Mouse (Mus musculus): ENCODE measurements around the gene Folr1. TPM values are rescaled to one million over a fixed set of nuclear protein-coding genes. Genes with fewer than 3 reads are reported as not detected.

Gene Folr1
- polyA plus RNA-seq, 1 experiment = 1.6 TPM

DNA sequence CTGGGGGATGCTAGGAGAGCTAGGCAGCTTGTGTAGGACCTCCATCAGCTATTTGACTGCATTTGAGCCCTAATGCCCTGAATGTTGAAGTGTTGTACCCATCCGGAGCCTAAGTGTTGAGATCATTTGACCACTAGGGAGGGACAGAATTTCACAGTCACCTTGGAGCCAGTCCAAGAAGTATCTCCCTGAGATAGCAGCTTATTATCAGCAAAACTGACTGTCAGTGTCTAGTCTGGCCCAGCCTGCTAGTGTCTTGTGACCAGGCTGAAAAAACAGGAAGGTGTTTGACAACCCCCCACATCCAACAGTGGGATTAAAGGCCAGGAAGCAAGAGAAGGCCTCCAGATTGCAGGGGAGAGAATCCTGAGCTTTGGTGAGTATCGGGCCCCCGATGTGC is 708 bp upstream of the Folr1 start:
- peaks cover 37% of the 10 kb centered on the region for H3K4me1 ChIP-seq (ENCODE audit: control insufficient read depth, insufficient read depth, low read length)
- peak overlapping the region; percentile 34 for H3K4me3 ChIP-seq (ENCODE audit: insufficient read depth, low read length)

DNA sequence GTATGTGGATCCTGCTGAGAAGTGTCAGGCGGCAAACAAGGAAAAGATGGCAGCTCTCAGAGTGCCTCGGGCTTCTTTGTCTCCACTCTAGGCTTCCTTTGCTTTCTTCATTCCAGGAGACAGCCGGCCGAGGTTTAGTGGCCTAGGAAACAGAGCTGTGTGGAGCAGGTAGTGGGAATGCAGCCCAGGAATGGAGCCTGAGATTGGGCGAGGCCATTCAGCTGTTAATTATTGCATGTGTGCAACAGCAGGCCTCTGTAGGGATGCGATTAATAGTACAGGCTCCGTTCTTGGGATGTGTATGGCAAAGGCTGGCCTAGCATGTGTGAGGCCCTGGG is 1.5 kb downstream of the Folr1 start:
- TF ChIP-seq CTCF (IDR thresholded peaks at IDR 0.05; ENCODE audit: low read depth, low read length) (no peak), POLR2A (IDR thresholded peaks at IDR 0.05; ENCODE audit: borderline replicate concordance, low read depth, low read length) (no peak)
- no peak overlapping the region for H3K4me3 ChIP-seq (ENCODE audit: insufficient read depth, low read length)
- no peak overlapping the region for H3K27ac ChIP-seq (ENCODE audit: insufficient read depth, low read depth, low read length)
- H3K4me1 ChIP-seq (ENCODE audit: control insufficient read depth, insufficient read depth, low read length) = peaks cover 39% of the 10 kb centered on the region

More for the DNA sequence above, 708 bp upstream of the Folr1 start:
- H3K27ac ChIP-seq (ENCODE audit: insufficient read depth, low read depth, low read length) = peak overlapping the region; percentile 85
- TF ChIP-seq POLR2A (IDR thresholded peaks at IDR 0.05; ENCODE audit: borderline replicate concordance, low read depth, low read length) = no peak
- TF ChIP-seq CTCF (IDR thresholded peaks at IDR 0.05; ENCODE audit: low read depth, low read length) = no peak

DNA sequence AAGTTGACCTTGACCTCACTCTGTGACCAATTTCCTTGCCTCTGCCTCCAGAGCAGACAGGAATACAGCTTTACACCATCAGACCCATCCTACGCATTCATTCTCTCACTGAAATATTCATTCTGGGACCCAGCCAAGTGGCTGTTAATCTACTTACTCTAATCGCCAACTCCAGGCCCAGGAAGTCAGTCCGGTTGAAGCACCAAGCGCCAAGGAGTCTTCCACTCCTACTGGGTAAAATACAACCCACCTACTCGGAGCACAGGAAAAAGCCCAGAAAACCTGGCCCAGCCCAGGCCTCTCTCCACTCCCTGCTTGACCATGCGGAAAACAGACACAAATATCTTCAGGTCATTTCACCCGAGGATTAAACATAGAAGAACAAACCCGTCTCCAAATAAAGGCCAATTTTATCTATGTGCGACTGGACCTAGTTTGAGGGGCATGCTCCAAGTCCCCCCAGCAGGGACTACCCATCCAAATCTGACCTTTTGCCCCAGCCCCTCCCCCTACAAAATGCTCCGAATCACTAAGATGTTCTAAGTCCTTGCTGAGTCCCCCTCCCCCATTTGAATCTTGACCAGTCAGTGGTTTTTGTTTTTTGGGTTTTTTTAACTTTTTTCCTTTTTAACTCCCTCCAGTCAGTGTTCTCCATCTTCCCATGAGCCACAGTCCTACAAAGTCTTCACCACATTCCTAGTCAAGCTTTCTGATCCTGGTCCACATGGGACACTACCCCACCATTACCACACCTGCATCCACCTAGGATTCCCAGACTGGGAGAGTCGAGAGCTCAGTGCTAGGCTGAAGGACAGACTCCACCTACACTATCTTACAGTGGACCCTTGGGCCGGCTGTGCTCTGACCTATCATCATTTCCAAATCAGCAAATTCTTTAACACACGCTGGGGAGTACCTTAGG is 2.1 kb downstream of the Folr1 start:
- TF ChIP-seq POLR2A (IDR thresholded peaks at IDR 0.05; ENCODE audit: borderline replicate concordance, low read depth, low read length) = no peak
- no peak for TF ChIP-seq CTCF (IDR thresholded peaks at IDR 0.05; ENCODE audit: low read depth, low read length)
- peaks cover 44% of the 10 kb centered on the region for H3K4me1 ChIP-seq (ENCODE audit: control insufficient read depth, insufficient read depth, low read length)
- H3K27ac ChIP-seq (ENCODE audit: insufficient read depth, low read depth, low read length) = no peak overlapping the region
- no peak overlapping the region for H3K4me3 ChIP-seq (ENCODE audit: insufficient read depth, low read length)

DNA sequence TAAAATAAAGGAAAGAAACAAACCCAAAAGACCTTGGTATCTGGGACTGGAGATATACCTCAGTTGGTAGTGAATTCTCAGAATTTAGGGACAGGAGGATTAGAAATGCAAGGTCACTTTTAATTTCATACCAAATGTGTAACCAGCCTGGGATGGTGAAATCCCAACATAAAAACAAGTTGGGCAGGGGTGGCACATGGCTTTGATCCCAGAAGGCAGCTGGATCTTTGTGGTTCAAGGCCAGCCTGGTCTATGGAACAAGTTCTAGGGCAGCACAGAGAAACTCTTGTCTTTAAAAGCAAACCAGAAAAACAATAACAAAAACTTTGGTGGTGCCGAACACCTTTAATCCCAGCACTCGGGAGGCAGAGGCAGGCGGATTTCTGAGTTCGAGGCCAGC is 3.1 kb downstream of the Folr1 start:
- peaks cover 39% of the 10 kb centered on the region for H3K4me1 ChIP-seq (ENCODE audit: control insufficient read depth, insufficient read depth, low read length)
- no peak overlapping the region for H3K4me3 ChIP-seq (ENCODE audit: insufficient read depth, low read length)
- TF ChIP-seq CTCF (IDR thresholded peaks at IDR 0.05; ENCODE audit: low read depth, low read length) (no peak), POLR2A (IDR thresholded peaks at IDR 0.05; ENCODE audit: borderline replicate concordance, low read depth, low read length) (no peak)
- H3K27ac ChIP-seq (ENCODE audit: insufficient read depth, low read depth, low read length) = no peak overlapping the region

DNA sequence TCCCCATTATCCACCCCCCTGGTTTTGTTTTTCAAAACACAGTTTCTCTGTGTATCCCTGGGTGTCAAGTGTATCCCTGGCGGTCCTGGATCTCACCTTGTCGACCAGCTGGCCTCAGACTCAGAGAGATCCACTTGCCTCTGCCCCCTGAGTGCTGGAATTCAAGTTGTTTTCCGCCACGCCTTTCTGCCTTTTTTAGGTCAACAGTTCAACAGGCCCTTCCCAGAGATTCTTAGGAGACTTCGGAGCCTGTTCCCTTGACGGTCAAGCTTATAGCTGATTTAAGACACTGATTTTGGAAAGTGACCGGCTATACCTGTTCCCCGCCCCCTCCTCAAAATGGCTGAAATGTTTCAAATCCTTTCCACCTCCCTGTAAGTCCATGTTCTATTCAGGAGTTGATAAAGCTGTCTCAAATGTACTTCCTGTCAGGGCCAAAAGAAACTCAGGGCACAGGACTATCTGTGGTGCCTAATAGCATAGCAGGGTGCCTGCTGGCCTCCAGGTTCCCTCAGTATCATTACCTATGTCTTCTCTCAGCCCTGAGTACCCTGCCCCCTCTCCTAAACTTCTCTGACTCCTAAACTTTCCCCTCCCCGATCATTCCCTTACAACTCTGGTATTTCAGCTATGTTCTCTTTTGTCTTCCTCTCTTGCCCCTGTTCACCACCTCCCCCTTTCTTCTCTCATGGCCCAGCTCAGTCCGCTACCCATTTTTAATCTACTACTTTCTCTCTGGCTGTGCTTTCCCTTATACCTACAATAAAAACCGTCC is 3.9 kb downstream of the Folr1 start:
- Histone ChIP-seq H3K4me3 (ENCODE audit: insufficient read depth, low read length) (no peak overlapping the region), H3K4me1 (ENCODE audit: control insufficient read depth, insufficient read depth, low read length) (peaks cover 33% of the 10 kb centered on the region), H3K27ac (ENCODE audit: insufficient read depth, low read depth, low read length) (no peak overlapping the region)
- TF ChIP-seq CTCF (IDR thresholded peaks at IDR 0.05; ENCODE audit: low read depth, low read length) (no peak), POLR2A (IDR thresholded peaks at IDR 0.05; ENCODE audit: borderline replicate concordance, low read depth, low read length) (no peak)

DNA sequence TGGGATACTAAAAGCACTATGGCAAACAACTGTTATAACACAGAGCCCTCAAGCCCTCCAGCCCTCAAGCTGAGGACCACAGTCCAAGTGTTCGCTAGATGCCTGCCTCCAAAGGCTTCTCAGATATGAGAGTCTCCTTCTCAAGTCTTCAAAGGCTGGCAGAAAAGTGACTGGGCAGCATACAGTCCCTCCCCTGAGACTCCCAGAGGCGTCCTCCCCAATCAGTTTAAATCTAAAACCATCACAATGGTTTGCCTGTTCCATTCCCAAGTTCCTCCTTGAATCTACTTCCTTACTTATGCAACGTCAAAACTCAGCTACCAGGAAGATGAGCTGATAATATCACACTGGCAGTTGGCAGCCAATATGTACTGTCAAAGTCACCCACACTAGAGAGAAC is 7.2 kb downstream of the Folr1 start, which contains the start of gene Anapc15:
Anapc15 (plus strand) TSS at position 301 of the 400 bp plus-strand sequence.
- TF ChIP-seq CTCF (IDR thresholded peaks at IDR 0.05; ENCODE audit: low read depth, low read length) (no peak), POLR2A (IDR thresholded peaks at IDR 0.05; ENCODE audit: borderline replicate concordance, low read depth, low read length) (no peak)
- Histone ChIP-seq H3K4me1 (ENCODE audit: control insufficient read depth, insufficient read depth, low read length) (peaks cover 17% of the 10 kb centered on the region), H3K27ac (ENCODE audit: insufficient read depth, low read depth, low read length) (peak within 1 kb of the TSS; percentile 39), H3K4me3 (ENCODE audit: insufficient read depth, low read length) (no peak within 1 kb of the TSS)

DNA sequence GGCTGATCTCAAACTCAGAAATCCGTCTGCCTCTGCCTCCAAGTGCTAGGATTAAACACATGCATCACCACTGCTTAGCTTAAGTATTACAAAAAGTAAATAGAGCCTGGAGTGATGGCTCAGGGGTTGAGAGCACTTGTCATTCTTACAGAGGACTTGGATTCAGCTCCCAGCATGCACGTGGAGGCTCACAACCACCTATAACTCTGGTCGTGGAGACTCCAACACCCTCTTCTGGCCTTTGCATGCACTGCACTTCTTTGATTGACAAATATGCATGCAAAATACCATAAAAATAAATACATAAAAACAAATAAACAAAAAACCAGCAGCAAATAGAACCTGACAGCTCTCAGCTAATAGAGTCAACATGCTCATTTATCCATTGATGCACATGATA is 8.3 kb downstream of the Folr1 start:
- Histone ChIP-seq H3K27ac (ENCODE audit: insufficient read depth, low read depth, low read length) (no peak overlapping the region), H3K4me3 (ENCODE audit: insufficient read depth, low read length) (no peak overlapping the region), H3K4me1 (ENCODE audit: control insufficient read depth, insufficient read depth, low read length) (peaks cover 27% of the 10 kb centered on the region)
- TF ChIP-seq CTCF (IDR thresholded peaks at IDR 0.05; ENCODE audit: low read depth, low read length) (no peak), POLR2A (IDR thresholded peaks at IDR 0.05; ENCODE audit: borderline replicate concordance, low read depth, low read length) (no peak)

DNA sequence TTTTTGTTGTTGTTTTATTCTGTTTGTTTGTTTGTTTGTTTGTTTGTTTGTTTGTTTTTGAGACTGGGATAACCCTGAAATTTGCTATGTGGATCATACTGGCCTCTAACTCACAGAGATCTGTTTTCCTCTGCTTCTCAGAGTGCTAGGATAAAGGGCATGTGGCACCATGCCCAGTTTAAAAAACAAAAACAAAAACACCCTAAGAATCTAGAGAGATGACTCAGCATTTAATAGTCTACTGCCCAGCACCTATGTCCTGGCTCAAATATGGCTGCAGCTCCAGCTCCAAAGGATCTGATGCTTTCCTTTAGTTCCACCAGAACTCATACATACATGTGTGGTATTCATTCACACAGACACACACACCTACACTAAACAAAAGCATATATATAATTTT is 9.6 kb downstream of the Folr1 start:
- no peak overlapping the region for H3K4me3 ChIP-seq (ENCODE audit: insufficient read depth, low read length)
- TF ChIP-seq CTCF (IDR thresholded peaks at IDR 0.05; ENCODE audit: low read depth, low read length) (no peak), POLR2A (IDR thresholded peaks at IDR 0.05; ENCODE audit: borderline replicate concordance, low read depth, low read length) (no peak)
- no peak overlapping the region for H3K27ac ChIP-seq (ENCODE audit: insufficient read depth, low read depth, low read length)
- peaks cover 40% of the 10 kb centered on the region for H3K4me1 ChIP-seq (ENCODE audit: control insufficient read depth, insufficient read depth, low read length)

DNA sequence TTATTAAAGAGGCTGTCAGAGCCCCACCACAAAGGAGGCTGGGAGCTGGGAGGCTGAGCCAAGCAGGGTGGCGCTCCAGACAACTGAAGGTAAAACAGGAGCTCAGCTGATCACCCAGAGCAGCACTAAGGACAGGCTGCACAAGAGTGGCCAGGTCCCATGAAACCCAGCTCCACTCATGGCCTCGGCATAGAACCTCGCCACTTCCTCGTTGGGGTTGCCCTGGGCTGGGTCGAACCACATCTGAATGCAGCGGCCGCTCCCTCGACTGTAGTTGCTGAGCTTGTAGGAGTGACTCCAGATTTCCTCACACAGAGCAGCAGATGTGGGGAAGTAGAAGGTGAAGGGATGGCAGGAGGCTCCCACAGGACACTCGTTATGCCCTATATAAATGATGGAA is 12.2 kb downstream of the Folr1 start:
- Histone ChIP-seq H3K4me1 (ENCODE audit: control insufficient read depth, insufficient read depth, low read length) (peaks cover 45% of the 10 kb centered on the region), H3K4me3 (ENCODE audit: insufficient read depth, low read length) (no peak overlapping the region), H3K27ac (ENCODE audit: insufficient read depth, low read depth, low read length) (peak overlapping the region; percentile 68)
- TF ChIP-seq POLR2A (IDR thresholded peaks at IDR 0.05; ENCODE audit: borderline replicate concordance, low read depth, low read length) = no peak
- TF ChIP-seq CTCF (IDR thresholded peaks at IDR 0.05; ENCODE audit: low read depth, low read length) = no peak

DNA sequence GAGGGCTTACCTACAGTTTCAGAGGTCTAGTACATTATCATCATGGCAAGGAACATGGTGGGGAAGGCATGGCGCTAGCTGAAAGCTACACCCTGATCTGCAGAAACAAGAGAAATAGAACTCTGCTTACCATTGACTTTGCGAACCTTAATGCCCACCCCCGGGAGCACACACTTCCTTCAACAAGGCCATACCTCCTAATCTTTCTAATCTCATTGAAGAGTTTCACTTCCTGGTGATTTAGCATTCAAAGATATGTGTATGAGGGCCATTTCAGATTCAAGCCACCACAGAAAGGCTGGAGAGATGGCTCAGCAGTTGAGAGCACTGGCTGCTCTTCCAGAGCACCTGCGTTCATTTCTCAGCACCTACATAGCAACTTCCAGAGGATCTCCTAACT is 13.5 kb downstream of the Folr1 start, which contains the start of gene Folr2:
Folr2 (minus strand) TSS at position 101 of the 400 bp plus-strand sequence.
- peaks cover 52% of the 10 kb centered on the region for H3K4me1 ChIP-seq (ENCODE audit: control insufficient read depth, insufficient read depth, low read length)
- H3K27ac ChIP-seq (ENCODE audit: insufficient read depth, low read depth, low read length) = 0 out of 2 replicates have a peak within 1 kb of the TSS, but pooled peaks have one; percentile 68
- TF ChIP-seq POLR2A (IDR thresholded peaks at IDR 0.05; ENCODE audit: borderline replicate concordance, low read depth, low read length) (no peak), CTCF (IDR thresholded peaks at IDR 0.05; ENCODE audit: low read depth, low read length) (no peak)
- H3K4me3 ChIP-seq (ENCODE audit: insufficient read depth, low read length) = no peak within 1 kb of the TSS
